Mouse (Mus musculus) G1E-ER4 (cell line): ENCODE data around the gene Mcoln2. TPM values are rescaled to one million over a fixed set of nuclear protein-coding genes. Genes with fewer than 3 reads are reported as not detected.

Experiments
- GATA1 ChIP-seq: IDR thresholded peaks from one replicate; pipeline ENCODE4 v1.8.0; 2012; ENCODE audit warnings: low read length, inconsistent platforms
- polyA plus RNA-seq: library from polyadenylated mRNA; stranded (reverse); fragments of >175 nt; gene quantifications from 2 replicates; pipeline ENCODE4 v1.2.3, GENCODE M21; 2012

Mcoln2 gene
- polyA plus RNA-seq, 1 experiment = not detected

- TF ChIP-seq GATA1 = no peak
These were observed 48.2 kb downstream of the Mcoln2 start for GRCm38 (mm10) chr3:146197785-146198184.

GRCm38 (mm10) chr3:146198803-146199481 is 49.3 kb downstream of the Mcoln2 start:
- TF ChIP-seq GATA1 = no peak

- TF ChIP-seq GATA1 = no peak
These were observed 49.9 kb downstream of the Mcoln2 start for GRCm38 (mm10) chr3:146199486-146199885.

- no peak for TF ChIP-seq GATA1
These were observed 54.7 kb downstream of the Mcoln2 start for GRCm38 (mm10) chr3:146204375-146204774.

- no peak for TF ChIP-seq GATA1
These were observed 55.7 kb downstream of the Mcoln2 start for GRCm38 (mm10) chr3:146205305-146205704.

GRCm38 (mm10) chr3:146206635-146207034 is 57.0 kb downstream of the Mcoln2 start:
- no peak for TF ChIP-seq GATA1

- TF ChIP-seq GATA1 = no peak
These were observed 57.8 kb downstream of the Mcoln2 start for GRCm38 (mm10) chr3:146207440-146207839.

- no peak for TF ChIP-seq GATA1
These were observed 61.6 kb downstream of the Mcoln2 start for GRCm38 (mm10) chr3:146211141-146211747.

GRCm38 (mm10) chr3:146211964-146212363 is 62.3 kb downstream of the Mcoln2 start:
- no peak for TF ChIP-seq GATA1

- no peak for TF ChIP-seq GATA1
These were observed 63.7 kb downstream of the Mcoln2 start for GRCm38 (mm10) chr3:146213336-146213735.

GRCm38 (mm10) chr3:146216561-146216960 is 66.9 kb downstream of the Mcoln2 start:
- no peak for TF ChIP-seq GATA1

- no peak for TF ChIP-seq GATA1
These were observed 71.3 kb downstream of the Mcoln2 start, which contains the start of gene Lpar3 for GRCm38 (mm10) chr3:146220776-146221486. Lpar3 (plus strand) TSS chr3:146220963.

- TF ChIP-seq GATA1 = no peak
These were observed 74.6 kb downstream of the Mcoln2 start for GRCm38 (mm10) chr3:146224271-146224670.

GRCm38 (mm10) chr3:146225061-146225761 is 75.6 kb downstream of the Mcoln2 start:
- TF ChIP-seq GATA1 = no peak

GRCm38 (mm10) chr3:146227427-146227826 is 77.8 kb downstream of the Mcoln2 start:
- no peak for TF ChIP-seq GATA1
